Mouse (Mus musculus) neural tube, embryonic 14.5 days (tissue): ENCODE measurements around the gene Ctbp2. TPM values are rescaled to one million over a fixed set of nuclear protein-coding genes. Genes with fewer than 3 reads are reported as not detected.
A peak's percentile ranks its signal among the peaks of the same experiment; 100 is the strongest.
"Not testable (repeated sequence)": the region's sequence is repeated elsewhere in the genome, so short reads cannot be mapped to it uniquely, and the experiment has no call there.

ENCODE experiments used
- ATAC-seq: fragments of 200-750 bp; cut with Nextera tagmentation; 2 replicates; pipeline ENCODE4 v1.8.0; 2017; ENCODE audit warnings: low read depth, mild to moderate bottlenecking, moderate TSS enrichment, moderate library complexity
- H3K27ac ChIP-seq: fragments of 300-500 bp; sonication (generic); 2 replicates; pipeline ENCODE4 v1.5.1; 2014; ENCODE audit warnings: low read depth, mild to moderate bottlenecking, control low read depth, low read length, moderate library complexity, mixed read lengths
- H3K27me3 ChIP-seq: fragments of 300-500 bp; sonication (generic); 2 replicates; pipeline ENCODE4 v1.6.1; 2014; ENCODE audit warnings: low read length; ENCODE audit not compliant: control insufficient read depth, insufficient read depth
- H3K36me3 ChIP-seq: fragments of 300-500 bp; sonication (generic); 2 replicates; pipeline ENCODE4 v1.6.1; 2014; ENCODE audit warnings: low read length, mixed read lengths; ENCODE audit not compliant: control insufficient read depth, insufficient read depth
- H3K4me1 ChIP-seq: fragments of 300-500 bp; sonication (generic); 2 replicates; pipeline ENCODE4 v1.6.1; 2014; ENCODE audit warnings: low read length; ENCODE audit not compliant: control insufficient read depth, insufficient read depth
- H3K4me2 ChIP-seq: fragments of 300-500 bp; sonication (generic); 2 replicates; pipeline ENCODE4 v1.6.1; 2014; ENCODE audit warnings: mild to moderate bottlenecking, low read depth, low read length, control low read depth
- H3K4me3 ChIP-seq: fragments of 300-500 bp; sonication (generic); 2 replicates; pipeline ENCODE4 v1.5.1; 2014; ENCODE audit warnings: low read depth, low read length, control low read depth, mixed read lengths
- H3K9ac ChIP-seq: fragments of 300-500 bp; sonication (generic); replicated peaks from 2 replicates; pipeline ENCODE4 v1.6.1; 2014; ENCODE audit warnings: low read depth, mild to moderate bottlenecking, control low read depth, low read length, mixed read lengths
- H3K9me3 ChIP-seq: fragments of 300-500 bp; sonication (generic); 2 replicates; pipeline ENCODE4 v1.6.1; 2016; ENCODE audit warnings: low read length; ENCODE audit not compliant: control insufficient read depth
- WGBS: fragments of 180-500 bp; shearing (Covaris S2); extraction: QIAGEN DNeasy Blood & Tissue Kit; methylation state at CpG from one replicate; pipeline ENCODE4 v1.1.7; 2014; 5-methylcytosine and 5-hydroxymethylcytosine counted together
- polyA plus RNA-seq: library from polyadenylated mRNA; unstranded; fragments of >200 nt; fragmentation: Nextera tagmentation; extraction: Ambion mirVana; gene quantifications from 2 replicates; pipeline ENCODE4 v1.2.1, GENCODE M21; 2014

The Ctbp2 gene
- polyA plus RNA-seq, 1 experiment from 2014 or later, result 65.0 TPM

DNA sequence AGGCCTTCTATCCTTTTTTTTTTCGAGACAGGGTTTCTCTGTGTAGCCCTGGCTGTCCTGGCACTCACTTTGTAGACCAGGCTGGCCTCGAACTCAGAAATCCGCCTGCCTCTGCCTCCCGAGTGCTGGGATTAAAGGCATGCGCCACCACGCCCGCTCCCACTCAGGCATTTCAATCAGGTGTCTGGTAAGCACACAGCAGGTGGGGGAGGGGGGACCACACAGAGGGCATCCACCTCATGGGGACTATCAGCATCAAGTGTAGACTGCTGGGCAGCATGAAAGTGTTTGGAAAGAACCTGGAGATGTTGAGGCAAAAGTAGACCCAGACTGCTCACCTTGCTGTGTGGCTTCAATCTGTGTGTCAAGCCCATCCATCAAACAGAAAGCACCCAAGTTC, 28.5 kb downstream of the Ctbp2 start:
- not testable (repeated sequence) for H3K9me3 ChIP-seq, H3K9ac ChIP-seq, ATAC-seq, H3K27ac ChIP-seq, H3K27me3 ChIP-seq, H3K4me3 ChIP-seq, H3K4me2 ChIP-seq, H3K36me3 ChIP-seq
- peaks cover 14% of the 10 kb centered on the region for H3K4me1 ChIP-seq
- WGBS, result 88% methylated on average over 7 of the region's 7 CpGs

DNA sequence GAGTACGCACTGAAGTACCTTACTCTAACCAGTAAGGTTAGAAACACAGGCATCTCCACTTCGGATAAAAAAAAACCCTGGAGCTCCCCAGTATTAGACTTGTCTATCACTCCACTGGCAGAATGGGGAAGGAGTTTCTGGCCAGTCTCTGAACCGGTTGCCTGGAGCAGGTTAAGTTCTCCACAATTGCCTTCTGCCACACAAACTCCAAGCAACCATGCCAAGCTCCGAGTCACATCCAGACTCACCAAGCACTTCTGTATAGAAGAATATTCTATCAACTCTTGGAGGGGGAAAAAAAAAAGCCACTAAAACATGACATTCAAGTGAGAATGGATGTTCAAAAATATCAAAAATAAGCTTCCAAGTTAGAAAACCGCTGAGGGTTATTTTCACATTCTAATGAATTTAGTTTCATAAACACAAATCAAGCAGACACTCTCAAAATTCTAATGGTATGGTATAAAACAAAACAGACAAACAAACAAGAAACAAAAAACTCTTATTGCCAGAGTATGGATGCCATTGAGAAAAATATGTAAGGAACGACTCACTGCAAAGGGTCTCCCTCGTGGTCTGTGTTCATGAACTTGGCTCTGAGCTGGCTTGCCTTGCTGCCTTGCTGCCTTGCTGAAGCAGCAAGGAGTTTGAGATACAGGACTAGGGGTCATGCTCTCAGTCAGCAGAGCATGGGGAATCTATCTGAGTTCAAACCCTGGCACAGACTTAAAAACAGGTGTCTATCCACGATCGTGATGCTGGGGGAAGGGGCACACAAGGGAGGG, 29.3 kb downstream of the Ctbp2 start:
- H3K27ac ChIP-seq, result no peak overlapping the region
- 88% methylated on average over 9 of the region's 9 CpGs for WGBS
- H3K4me3 ChIP-seq, result no peak overlapping the region
- no peak overlapping the region for H3K4me2 ChIP-seq
- no peaks in the 10 kb centered on the region for H3K27me3 ChIP-seq
- no peak for ATAC-seq
- H3K4me1 ChIP-seq, result peaks cover 14% of the 10 kb centered on the region
- H3K9ac ChIP-seq, result no peak overlapping the region
- H3K36me3 ChIP-seq, result no peaks in the 10 kb centered on the region
- H3K9me3 ChIP-seq, result no peaks in the 10 kb centered on the region

DNA sequence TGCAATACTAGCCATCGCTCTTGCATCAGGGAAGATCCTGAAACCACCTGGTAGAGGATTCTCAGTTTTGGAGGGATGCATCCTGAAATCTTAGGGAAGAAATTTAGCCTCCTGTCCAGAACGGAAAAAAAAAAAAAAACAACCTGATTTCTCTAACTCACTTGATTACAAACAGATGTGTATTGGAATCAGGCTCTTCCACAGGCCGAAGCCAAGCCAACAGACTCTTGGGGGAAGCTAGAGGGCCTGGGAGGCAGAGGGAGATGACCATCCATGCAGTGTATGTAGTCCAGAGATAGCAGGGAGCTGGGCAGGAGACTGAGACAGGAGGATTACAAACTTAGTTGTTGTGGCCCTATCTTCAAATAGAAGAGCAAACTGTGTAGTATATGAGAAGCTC, 30.0 kb downstream of the Ctbp2 start:
- H3K9ac ChIP-seq, result no peak overlapping the region
- 83% methylated on average over 3 of the region's 3 CpGs for WGBS
- H3K36me3 ChIP-seq, result no peaks in the 10 kb centered on the region
- ATAC-seq, result no peak
- no peaks in the 10 kb centered on the region for H3K9me3 ChIP-seq
- no peaks in the 10 kb centered on the region for H3K27me3 ChIP-seq
- peaks cover 16% of the 10 kb centered on the region for H3K4me1 ChIP-seq
- no peak overlapping the region for H3K4me3 ChIP-seq
- H3K27ac ChIP-seq, result no peak overlapping the region
- no peak overlapping the region for H3K4me2 ChIP-seq

DNA sequence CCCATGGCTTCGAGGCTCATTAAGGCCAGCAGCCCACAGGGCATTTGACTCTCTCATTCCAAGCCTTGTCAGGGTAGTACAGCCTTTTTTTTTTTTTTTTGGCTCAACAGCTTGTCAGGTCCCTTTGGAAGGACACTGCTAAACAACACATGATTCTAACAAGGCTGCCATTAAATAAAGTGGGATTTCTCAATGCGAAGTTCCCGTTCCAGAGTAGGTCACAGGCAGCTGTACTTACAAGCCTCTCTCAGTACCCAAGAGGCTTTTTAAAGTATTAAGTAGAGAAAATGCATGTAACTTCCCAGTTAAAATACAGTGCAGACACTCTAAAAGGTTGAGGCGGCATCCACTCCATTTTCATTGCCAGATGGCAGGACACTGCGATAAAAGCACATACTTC, 30.4 kb downstream of the Ctbp2 start:
- H3K27me3 ChIP-seq, result no peaks in the 10 kb centered on the region

GRCm38 (mm10) chr7:133090641-133091040, 33.5 kb downstream of the Ctbp2 start:
- 89% methylated on average over 4 of the region's 4 CpGs for WGBS
- no peaks in the 10 kb centered on the region for H3K27me3 ChIP-seq
- no peak overlapping the region for H3K27ac ChIP-seq
- ATAC-seq, result no peak
- no peaks in the 10 kb centered on the region for H3K36me3 ChIP-seq
- no peak overlapping the region for H3K4me2 ChIP-seq
- H3K4me3 ChIP-seq, result no peak overlapping the region
- peaks cover 26% of the 10 kb centered on the region for H3K4me1 ChIP-seq
- H3K9me3 ChIP-seq, result no peaks in the 10 kb centered on the region
- H3K9ac ChIP-seq, result no peak overlapping the region

More for the DNA sequence above, 30.4 kb downstream of the Ctbp2 start:
- no peak overlapping the region for H3K27ac ChIP-seq
- no peaks in the 10 kb centered on the region for H3K9me3 ChIP-seq
- H3K4me2 ChIP-seq, result no peak overlapping the region
- H3K36me3 ChIP-seq, result no peaks in the 10 kb centered on the region
- 74% methylated on average over 5 of the region's 5 CpGs for WGBS
- no peak overlapping the region for H3K9ac ChIP-seq
- ATAC-seq, result no peak
- peaks cover 21% of the 10 kb centered on the region for H3K4me1 ChIP-seq
- H3K4me3 ChIP-seq, result no peak overlapping the region

GRCm38 (mm10) chr7:133089621-133090260, 34.4 kb downstream of the Ctbp2 start:
- no peak for ATAC-seq
- no peaks in the 10 kb centered on the region for H3K27me3 ChIP-seq
- H3K4me3 ChIP-seq, result no peak overlapping the region
- no peak overlapping the region for H3K27ac ChIP-seq
- H3K4me2 ChIP-seq, result no peak overlapping the region
- no peaks in the 10 kb centered on the region for H3K36me3 ChIP-seq
- H3K9ac ChIP-seq, result no peak overlapping the region
- peaks cover 26% of the 10 kb centered on the region for H3K4me1 ChIP-seq
- no peaks in the 10 kb centered on the region for H3K9me3 ChIP-seq
- WGBS, result 73% methylated on average over 11 of the region's 11 CpGs

GRCm38 (mm10) chr7:133088830-133089261, 35.3 kb downstream of the Ctbp2 start:
- 30% methylated on average over 11 of the region's 11 CpGs for WGBS
- no peak for ATAC-seq

DNA sequence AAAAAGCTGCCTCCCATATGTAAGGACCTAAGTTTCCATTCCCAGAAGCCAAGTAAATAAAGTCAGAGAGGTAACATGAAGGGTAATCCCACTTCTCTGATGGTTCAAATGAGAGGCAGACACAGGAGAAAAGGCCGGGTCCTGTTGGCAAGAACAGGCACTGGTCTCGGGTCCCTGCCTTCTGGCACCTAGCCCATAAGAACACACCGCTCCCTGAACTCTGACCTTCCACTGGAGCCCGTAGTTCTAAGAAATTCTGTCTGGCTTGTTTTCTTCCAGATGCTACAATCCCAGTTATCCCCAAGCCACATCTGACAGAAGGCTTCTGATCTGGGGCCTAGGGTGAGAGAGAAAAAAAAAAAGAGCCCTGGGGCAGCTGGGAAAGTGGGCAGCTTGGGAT, 35.7 kb downstream of the Ctbp2 start:
- peak overlapping the region; percentile 16; the same call in 1 of the 2 replicates for H3K27ac ChIP-seq
- H3K9ac ChIP-seq, result no peak overlapping the region
- no peak overlapping the region; the same call in 1 of the 2 replicates for H3K4me2 ChIP-seq
- ATAC-seq, result no peak
- H3K4me3 ChIP-seq, result no peak overlapping the region
- 71% methylated on average over 4 of the region's 4 CpGs for WGBS
- no peaks in the 10 kb centered on the region for H3K27me3 ChIP-seq
- H3K9me3 ChIP-seq, result no peaks in the 10 kb centered on the region
- H3K36me3 ChIP-seq, result no peaks in the 10 kb centered on the region
- peaks cover 26% of the 10 kb centered on the region for H3K4me1 ChIP-seq

More at GRCm38 (mm10) chr7:133088830-133089261, 35.3 kb downstream of the Ctbp2 start:
- peak overlapping the region; percentile 11; the same call in 1 of the 2 replicates for H3K4me2 ChIP-seq
- peak overlapping the region; percentile 34; the same call in 1 of the 2 replicates for H3K27ac ChIP-seq
- H3K9me3 ChIP-seq, result no peaks in the 10 kb centered on the region
- no peaks in the 10 kb centered on the region for H3K36me3 ChIP-seq
- no peak overlapping the region for H3K4me3 ChIP-seq
- H3K4me1 ChIP-seq, result peaks cover 26% of the 10 kb centered on the region
- no peaks in the 10 kb centered on the region for H3K27me3 ChIP-seq
- H3K9ac ChIP-seq, result no peak overlapping the region

DNA sequence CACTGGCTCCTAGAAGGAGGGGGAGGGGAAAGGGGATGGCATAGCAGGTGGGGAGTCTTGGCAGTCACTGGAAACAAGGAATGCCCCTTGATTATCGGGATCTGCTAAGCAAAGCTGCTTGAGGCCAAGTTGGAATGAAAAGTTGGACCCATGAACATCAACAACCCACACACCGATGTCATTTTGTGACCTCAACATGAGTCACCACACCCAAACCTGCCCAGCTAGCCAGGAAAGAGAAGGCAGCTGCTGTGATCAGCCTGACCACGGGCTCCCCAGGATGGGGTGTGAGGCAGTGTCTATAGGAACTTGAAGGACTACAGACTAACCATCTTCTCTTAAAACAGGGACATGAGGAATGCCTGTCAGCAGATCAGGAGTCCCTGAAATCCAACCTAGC, 38.7 kb downstream of the Ctbp2 start:
- 83% methylated on average over 3 of the region's 3 CpGs for WGBS
- Histone ChIP-seq H3K4me1 (peaks cover 43% of the 10 kb centered on the region), H3K9me3 (no peaks in the 10 kb centered on the region), H3K36me3 (no peaks in the 10 kb centered on the region), H3K27me3 (no peaks in the 10 kb centered on the region), H3K27ac (no peak overlapping the region), H3K4me2 (no peak overlapping the region), H3K9ac (no peak overlapping the region), H3K4me3 (no peak overlapping the region)
- no peak for ATAC-seq
